Mouse (Mus musculus): ENCODE measurements around the gene Invs. TPM values are rescaled to one million over a fixed set of nuclear protein-coding genes. Genes with fewer than 3 reads are reported as not detected.

The Invs gene
- polyA plus RNA-seq, 1 experiment from 2014 or later = 4.5 TPM

DNA sequence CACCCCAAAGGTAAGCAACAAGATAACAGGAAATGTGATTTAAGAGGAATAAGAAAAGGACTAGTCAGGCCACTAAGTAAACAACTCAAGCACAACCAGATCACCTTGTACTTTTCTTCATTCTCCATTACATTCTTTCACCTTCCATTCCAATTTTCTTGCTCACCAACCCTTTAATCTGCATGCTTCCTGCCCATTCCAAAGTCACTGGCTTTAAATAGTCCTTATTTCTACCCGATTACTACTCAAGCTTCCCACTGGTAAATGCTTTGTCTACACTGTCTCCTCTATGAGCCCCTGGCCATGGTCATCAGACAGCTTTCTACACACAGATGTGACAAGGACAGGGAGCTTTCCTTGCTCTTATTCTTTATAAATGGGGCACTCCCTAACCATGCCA lies 191.4 kb downstream of the Invs start:
- H3K36me3 ChIP-seq = peaks cover 23% of the 10 kb centered on the region
- H3K4me2 ChIP-seq = peak overlapping the region; percentile 88
- H3K4me3 ChIP-seq = peak overlapping the region; percentile 88; the same call in 1 of the 2 replicates
- H3K27me3 ChIP-seq (replicated peaks) = no peaks in the 10 kb centered on the region
- peaks cover 20% of the 10 kb centered on the region for H3K4me1 ChIP-seq
- no peak overlapping the region for H3K27ac ChIP-seq (replicated peaks)
- 48% methylated on average over 1 of the region's 1 CpGs for WGBS
- ATAC-seq (ENCODE audit: extremely low read depth, insufficient number of reproducible peaks, low FRiP score, low TSS enrichment) = no peak
- H3K9ac ChIP-seq = peak overlapping the region; percentile 6; the same call in 1 of the 2 replicates
- no peaks in the 10 kb centered on the region for H3K9me3 ChIP-seq

DNA sequence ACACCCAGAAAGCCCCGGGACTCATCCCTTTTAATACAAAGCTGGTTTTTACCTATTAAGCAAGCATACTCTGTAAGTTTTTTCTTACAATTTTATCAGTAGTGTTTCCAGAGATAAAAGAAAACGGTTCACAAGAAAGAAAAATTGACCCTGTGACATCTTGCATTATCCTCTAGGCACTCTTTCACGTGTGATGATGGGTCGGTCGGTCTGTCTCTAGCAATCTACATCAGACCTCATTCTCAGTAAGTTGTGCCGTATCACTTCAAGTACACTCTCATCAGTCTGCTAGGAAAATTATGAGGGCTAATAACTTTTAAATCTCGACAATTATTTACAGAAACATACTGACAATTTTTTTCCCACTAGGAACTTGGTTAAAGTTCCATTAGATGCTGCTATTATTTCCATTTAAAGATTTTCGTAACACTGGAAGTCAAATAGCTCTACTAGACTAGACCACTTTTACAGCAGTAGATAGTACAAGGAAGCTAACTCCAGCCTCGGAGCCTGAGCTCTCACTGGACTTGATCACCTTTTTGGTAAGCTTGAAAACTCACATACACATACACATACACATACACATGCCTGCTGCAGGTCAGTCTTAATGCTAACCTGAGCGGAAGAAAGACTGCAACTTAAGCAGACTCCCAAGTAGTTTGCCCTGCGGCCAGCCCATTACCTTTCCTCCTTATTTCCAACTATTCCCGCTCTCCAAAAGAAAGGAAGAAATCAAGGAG lies 192.7 kb downstream of the Invs start:
- 11% methylated on average over 12 of the region's 12 CpGs for WGBS
- Histone ChIP-seq H3K27me3 (replicated peaks) (no peaks in the 10 kb centered on the region), H3K27ac (replicated peaks) (peak overlapping the region; percentile 81; the same call in 1 of the 2 replicates)

GRCm38 (mm10) chr4:48472792-48473650 lies 193.5 kb downstream of the Invs start, which contains the start of gene Tex10:
Tex10 (minus strand) TSS chr4:48473459.
- peak within 1 kb of the TSS; percentile 97 for H3K9ac ChIP-seq

More for the DNA sequence above, 192.7 kb downstream of the Invs start:
- Histone ChIP-seq H3K4me2 (peak overlapping the region; percentile 88), H3K4me3 (peak overlapping the region; percentile 88), H3K9me3 (no peaks in the 10 kb centered on the region), H3K4me1 (peaks cover 20% of the 10 kb centered on the region), H3K9ac (peak overlapping the region; percentile 97), H3K36me3 (peaks cover 13% of the 10 kb centered on the region)
- ATAC-seq (ENCODE audit: extremely low read depth, insufficient number of reproducible peaks, low FRiP score, low TSS enrichment) = no peak

GRCm38 (mm10) chr4:48473651-48474011 lies 194.1 kb downstream of the Invs start:
- WGBS = 67% methylated on average over 2 of the region's 2 CpGs
- H3K9ac ChIP-seq = peak overlapping the region; percentile 97
- peaks cover 20% of the 10 kb centered on the region for H3K4me1 ChIP-seq
- H3K4me3 ChIP-seq = peak overlapping the region; percentile 88
- H3K9me3 ChIP-seq = peaks cover 3% of the 10 kb centered on the region; the same call in 1 of the 2 replicates
- peaks cover 2% of the 10 kb centered on the region for H3K36me3 ChIP-seq
- H3K4me2 ChIP-seq = peak overlapping the region; percentile 88
- ATAC-seq (ENCODE audit: extremely low read depth, insufficient number of reproducible peaks, low FRiP score, low TSS enrichment) = no peak
- H3K27ac ChIP-seq (replicated peaks) = peak overlapping the region; percentile 81; the same call in 1 of the 2 replicates
- no peaks in the 10 kb centered on the region for H3K27me3 ChIP-seq (replicated peaks)

More at GRCm38 (mm10) chr4:48472792-48473650, 193.5 kb downstream of the Invs start, which contains the start of gene Tex10:
- H3K9me3 ChIP-seq = no peaks in the 10 kb centered on the region
- peak within 1 kb of the TSS; percentile 81 for H3K27ac ChIP-seq (replicated peaks)
- H3K36me3 ChIP-seq = peaks cover 8% of the 10 kb centered on the region
- peak; percentile 96 for ATAC-seq (ENCODE audit: extremely low read depth, insufficient number of reproducible peaks, low FRiP score, low TSS enrichment)
- peak within 1 kb of the TSS; percentile 88 for H3K4me3 ChIP-seq
- WGBS = under 1% methylated on average over 89 of the region's 89 CpGs
- no peaks in the 10 kb centered on the region for H3K27me3 ChIP-seq (replicated peaks)
- H3K4me1 ChIP-seq = peaks cover 20% of the 10 kb centered on the region
- H3K4me2 ChIP-seq = peak within 1 kb of the TSS; percentile 88

DNA sequence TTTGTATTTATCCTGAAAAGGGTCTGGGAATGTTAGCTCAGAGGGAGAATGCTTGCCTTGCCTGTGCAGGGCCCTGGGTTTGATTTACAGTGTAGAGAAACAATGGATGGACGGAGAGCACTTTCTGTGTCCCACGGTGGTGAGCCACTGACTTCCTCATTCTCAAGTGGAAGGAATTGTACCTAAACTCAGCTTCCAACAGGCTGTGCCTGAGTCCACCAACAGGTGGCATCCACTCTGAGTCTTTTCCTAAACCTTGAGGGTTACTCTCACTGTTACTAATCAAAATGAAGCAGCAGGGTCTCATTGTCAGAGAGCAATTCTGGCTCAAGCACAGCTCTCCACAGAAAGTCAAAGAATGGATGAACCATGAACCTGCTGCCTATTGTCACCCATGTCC lies 201.7 kb downstream of the Invs start:
- H3K36me3 ChIP-seq = no peaks in the 10 kb centered on the region
- peaks cover 8% of the 10 kb centered on the region; the same call in 1 of the 2 replicates for H3K9me3 ChIP-seq
- WGBS = 30% methylated on average over 2 of the region's 2 CpGs
- H3K27me3 ChIP-seq (replicated peaks) = no peaks in the 10 kb centered on the region
- no peak overlapping the region for H3K27ac ChIP-seq (replicated peaks)
- no peak for ATAC-seq (ENCODE audit: extremely low read depth, insufficient number of reproducible peaks, low FRiP score, low TSS enrichment)
- H3K9ac ChIP-seq = no peak overlapping the region
- H3K4me1 ChIP-seq = no peaks in the 10 kb centered on the region
- H3K4me2 ChIP-seq = no peak overlapping the region
- no peak overlapping the region for H3K4me3 ChIP-seq

Other genes with a start within 250 kb of the Invs start
- 0.18 and 0.28 TPM in 2 replicates for gene Nr4a3, start 234.6 kb upstream of the Invs start, polyA plus RNA-seq (2015; fragmentation: Nextera tagmentation; extraction: Ambion mirVana)
- gene Stx17, start 154.8 kb upstream of the Invs start, polyA plus RNA-seq (2015; fragmentation: Nextera tagmentation; extraction: Ambion mirVana) = 20.9 and 21.0 TPM in 2 replicates
- 55.4 and 60.3 TPM in 2 replicates for gene Erp44, start 202 bp upstream of the Invs start, polyA plus RNA-seq (2015; fragmentation: Nextera tagmentation; extraction: Ambion mirVana)
- gene Tex10, start 193.7 kb downstream of the Invs start, polyA plus RNA-seq (2015; fragmentation: Nextera tagmentation; extraction: Ambion mirVana) = 30.4 and 34.3 TPM in 2 replicates

Measured in heart, embryonic 13.5 days (tissue).